Mouse (Mus musculus): ENCODE measurements around the gene Smco1.

- no peak for TF ChIP-seq POLR2A (IDR thresholded peaks at IDR 0.05; ENCODE audit: extremely low read depth, insufficient read depth, low read length)
- no peak for TF ChIP-seq CTCF (IDR thresholded peaks at IDR 0.05; ENCODE audit: extremely low read depth, insufficient read depth, low read length)
These were observed 3.8 kb downstream of the Smco1 start for GRCm38 (mm10) chr16:32275041-32275440.

Data from cortical plate, adult 2 months (tissue).